Mouse (Mus musculus) liver (tissue): ENCODE measurements around the gene Minos1.

Experiments
- DNase-seq: peaks from one replicate; pipeline ENCODE4 v3.0.0-alpha.2; 2020; ENCODE audit warnings: mixed read lengths

Gene Minos1

GRCm38 (mm10) chr4:139057291-139057690 is 73.6 kb downstream of the Minos1 start:
- no peak for DNase-seq

DNA sequence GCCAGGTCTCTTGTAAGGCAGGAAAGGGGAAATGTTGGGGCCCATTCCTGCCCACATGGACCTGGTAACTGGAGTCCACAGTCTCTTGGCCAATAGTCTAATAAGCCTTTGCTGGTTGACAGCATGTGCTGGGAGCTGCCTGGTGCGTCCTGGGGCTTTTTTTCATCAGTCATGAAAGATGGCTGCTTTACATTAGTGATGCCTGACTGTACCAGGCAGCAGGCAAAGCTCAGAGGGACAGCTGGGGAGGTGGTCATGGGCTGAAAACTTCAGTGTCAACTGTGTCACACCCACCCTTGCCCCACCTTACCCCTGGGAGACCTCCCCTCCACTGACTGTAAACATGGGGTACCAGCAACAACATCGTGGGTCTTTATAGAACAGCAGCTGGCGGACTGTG is 75.2 kb downstream of the Minos1 start:
- DNase-seq = no peak

DNA sequence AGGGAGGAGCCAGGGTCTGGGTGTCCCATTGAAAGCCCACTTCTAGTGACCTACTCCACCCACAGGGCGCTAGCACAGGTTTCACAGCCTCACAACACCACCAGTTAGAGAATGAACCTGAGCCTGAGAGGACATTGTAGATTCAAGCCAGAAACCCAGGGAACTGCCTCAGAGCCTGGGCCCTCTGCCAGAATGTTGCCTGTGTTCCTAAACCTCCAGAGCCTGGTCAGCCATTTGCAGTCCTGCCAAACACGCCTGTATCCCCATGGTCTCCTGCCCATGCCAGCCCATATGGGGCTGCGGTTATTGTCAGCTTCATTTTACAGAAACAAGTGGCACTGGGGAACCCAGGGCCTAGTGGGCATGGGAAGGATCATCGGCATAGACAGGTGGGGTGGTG is 75.6 kb downstream of the Minos1 start:
- no peak for DNase-seq

DNA sequence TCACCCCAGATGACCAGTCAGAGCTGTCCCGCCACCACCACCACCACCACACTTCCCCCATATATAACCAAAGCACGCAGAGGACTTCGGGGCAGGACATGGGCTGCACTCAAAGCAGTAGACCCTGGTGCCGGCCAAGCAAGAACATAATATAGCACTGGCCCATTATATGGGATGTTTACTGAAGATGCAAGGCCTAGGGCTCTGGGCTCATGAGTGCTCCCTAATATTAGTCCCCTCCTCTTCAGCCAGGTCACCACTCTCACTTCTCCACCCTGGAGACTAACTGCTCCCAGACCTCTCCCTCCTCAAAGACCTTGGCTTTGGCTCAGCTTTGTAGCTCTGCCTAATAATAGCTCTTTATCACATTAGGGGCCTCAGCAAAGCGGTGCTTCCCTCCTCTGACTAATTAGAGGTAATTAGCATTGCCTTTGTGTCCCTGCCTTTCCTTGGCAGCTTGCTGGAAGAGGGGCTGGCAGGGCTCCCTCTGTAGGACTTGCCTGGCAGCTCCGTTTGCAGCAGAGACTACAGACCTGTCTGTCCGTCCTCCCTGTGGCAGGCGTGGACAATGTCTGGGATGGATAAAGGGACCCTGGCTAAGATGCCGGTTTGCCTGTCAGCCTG is 76.5 kb downstream of the Minos1 start:
- no peak for DNase-seq

DNA sequence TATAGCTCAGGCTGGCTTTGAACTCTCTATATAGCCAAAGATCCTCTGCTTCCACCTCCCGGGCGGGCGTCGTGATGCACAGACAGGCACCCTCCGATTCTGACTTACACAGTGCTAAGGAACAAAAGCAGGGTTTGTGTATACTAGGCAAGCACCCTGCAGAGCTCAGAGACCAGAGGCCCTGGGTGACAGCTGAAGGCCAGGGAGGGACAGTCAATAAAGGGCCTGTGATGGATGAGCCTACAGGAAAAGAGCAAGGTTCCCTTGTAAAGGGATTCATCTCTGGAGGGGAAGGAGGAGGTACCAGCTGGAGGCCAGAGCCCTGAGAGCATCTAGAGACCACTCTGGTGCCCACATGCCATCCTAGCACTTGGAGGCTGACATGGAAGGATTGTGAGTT is 77.5 kb downstream of the Minos1 start:
- no peak for DNase-seq

GRCm38 (mm10) chr4:139052796-139053195 is 78.1 kb downstream of the Minos1 start:
- no peak for DNase-seq
